Mouse (Mus musculus): ENCODE results near the gene Gm20890.
"Not testable (repeated sequence)": the region's sequence is repeated elsewhere in the genome, so short reads cannot be mapped to it uniquely, and the experiment has no call there.

The Gm20890 gene

DNA sequence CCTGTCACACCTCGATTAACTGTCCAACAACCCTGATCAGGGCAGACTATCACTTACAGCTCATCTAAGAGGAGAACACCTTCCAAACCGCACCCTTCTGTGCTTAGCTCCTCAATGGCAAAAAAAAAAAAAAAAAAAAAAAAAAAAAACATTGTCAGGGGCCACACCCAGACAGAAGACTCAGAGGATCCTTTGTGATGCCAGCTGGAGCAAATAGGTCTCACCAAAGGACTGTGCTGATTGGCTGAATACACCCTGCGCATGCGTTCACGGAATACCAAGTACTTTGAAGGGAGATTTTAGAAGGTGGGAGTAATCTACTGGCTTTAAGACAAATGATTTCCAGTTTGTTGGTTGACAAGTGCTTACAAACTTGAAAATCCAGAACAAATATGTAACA, at the start of gene Gm20890:
Gene Gm20890 (minus strand): TSS at position 101 of the 400 bp plus-strand sequence.
- DNase-seq, result not testable (repeated sequence)
